Mouse (Mus musculus): ENCODE results near the gene Olfr56. TPM values are rescaled to one million over a fixed set of nuclear protein-coding genes. Genes with fewer than 3 reads are reported as not detected.
"Not testable (repeated sequence)": the region's sequence is repeated elsewhere in the genome, so short reads cannot be mapped to it uniquely, and the experiment has no call there.

Olfr56 gene
- polyA plus RNA-seq, 1 experiment from 2014 or later: not detected

GRCm38 (mm10) chr11:49068358-49068757 is 89.7 kb downstream of the Olfr56 start:
- Histone ChIP-seq H3K27ac (no peak overlapping the region), H3K36me3 (no peaks in the 10 kb centered on the region), H3K4me1 (no peaks in the 10 kb centered on the region), H3K4me3 (no peak overlapping the region), H3K9me3 (no peaks in the 10 kb centered on the region), H3K9ac (no peak overlapping the region), H3K4me2 (replicated peaks) (no peak overlapping the region), H3K27me3 (no peaks in the 10 kb centered on the region)
- 93% methylated on average over 1 of the region's 1 CpGs for WGBS
- ATAC-seq (ENCODE audit: low FRiP score, low read depth): no peak

GRCm38 (mm10) chr11:49076001-49076757 is 97.5 kb downstream of the Olfr56 start, which contains the start of gene Ifi47:
Ifi47 (plus strand) TSS chr11:49076587.
- not testable (repeated sequence) for H3K4me2 ChIP-seq (replicated peaks); H3K4me1 ChIP-seq; H3K36me3 ChIP-seq; H3K4me3 ChIP-seq; H3K9me3 ChIP-seq; H3K9ac ChIP-seq; ATAC-seq (ENCODE audit: low FRiP score, low read depth); H3K27me3 ChIP-seq; H3K27ac ChIP-seq
- WGBS: 80% methylated on average over 6 of the region's 6 CpGs

GRCm38 (mm10) chr11:49077012-49077411 is 98.3 kb downstream of the Olfr56 start:
- 72% methylated on average over 1 of the region's 1 CpGs for WGBS
- H3K4me2 ChIP-seq (replicated peaks): no peak overlapping the region
- no peak for ATAC-seq (ENCODE audit: low FRiP score, low read depth)
- H3K27me3 ChIP-seq: no peaks in the 10 kb centered on the region
- no peaks in the 10 kb centered on the region for H3K36me3 ChIP-seq
- H3K27ac ChIP-seq: no peak overlapping the region
- no peaks in the 10 kb centered on the region for H3K9me3 ChIP-seq
- no peak overlapping the region for H3K9ac ChIP-seq
- no peaks in the 10 kb centered on the region for H3K4me1 ChIP-seq
- H3K4me3 ChIP-seq: no peak overlapping the region

DNA sequence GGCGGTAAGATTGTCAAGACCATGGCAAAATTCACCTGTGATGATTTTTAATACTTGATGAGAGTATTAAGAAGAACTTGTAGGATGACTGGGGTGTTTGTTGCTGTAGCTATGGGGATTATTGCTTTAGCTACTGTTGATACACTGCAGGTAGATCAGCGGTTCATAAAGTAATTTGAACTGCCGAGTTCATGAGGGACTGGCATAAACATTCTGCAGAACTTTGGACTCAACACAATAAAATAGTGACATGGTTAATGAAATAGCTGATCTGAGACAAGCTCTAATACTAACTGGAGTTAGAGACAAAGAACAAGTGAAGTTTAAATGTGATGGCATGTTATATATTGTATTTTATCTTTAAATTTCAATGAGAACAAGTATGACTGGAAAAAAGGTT is 100.0 kb downstream of the Olfr56 start:
- WGBS: 84% methylated on average over 3 of the region's 3 CpGs
- no peaks in the 10 kb centered on the region for H3K9me3 ChIP-seq
- ATAC-seq (ENCODE audit: low FRiP score, low read depth): no peak
- H3K4me1 ChIP-seq: no peaks in the 10 kb centered on the region
- H3K36me3 ChIP-seq: no peaks in the 10 kb centered on the region
- H3K9ac ChIP-seq: no peak overlapping the region
- H3K27ac ChIP-seq: no peak overlapping the region
- no peak overlapping the region for H3K4me3 ChIP-seq
- H3K4me2 ChIP-seq (replicated peaks): no peak overlapping the region
- no peaks in the 10 kb centered on the region for H3K27me3 ChIP-seq

GRCm38 (mm10) chr11:49080636-49081035 is 101.9 kb downstream of the Olfr56 start:
- no peak for ATAC-seq (ENCODE audit: low FRiP score, low read depth)
- H3K9ac ChIP-seq: no peak overlapping the region
- H3K27ac ChIP-seq: no peak overlapping the region
- 83% methylated on average over 1 of the region's 1 CpGs for WGBS
- H3K4me2 ChIP-seq (replicated peaks): no peak overlapping the region
- H3K4me3 ChIP-seq: no peak overlapping the region
- no peaks in the 10 kb centered on the region for H3K36me3 ChIP-seq
- no peaks in the 10 kb centered on the region for H3K4me1 ChIP-seq
- no peaks in the 10 kb centered on the region for H3K9me3 ChIP-seq
- no peaks in the 10 kb centered on the region for H3K27me3 ChIP-seq

- WGBS: 83% methylated on average over 4 of the region's 4 CpGs
- H3K4me3 ChIP-seq: no peak overlapping the region
- H3K9me3 ChIP-seq: no peaks in the 10 kb centered on the region
Observed at GRCm38 (mm10) chr11:49081356-49081755, 102.7 kb downstream of the Olfr56 start.

DNA sequence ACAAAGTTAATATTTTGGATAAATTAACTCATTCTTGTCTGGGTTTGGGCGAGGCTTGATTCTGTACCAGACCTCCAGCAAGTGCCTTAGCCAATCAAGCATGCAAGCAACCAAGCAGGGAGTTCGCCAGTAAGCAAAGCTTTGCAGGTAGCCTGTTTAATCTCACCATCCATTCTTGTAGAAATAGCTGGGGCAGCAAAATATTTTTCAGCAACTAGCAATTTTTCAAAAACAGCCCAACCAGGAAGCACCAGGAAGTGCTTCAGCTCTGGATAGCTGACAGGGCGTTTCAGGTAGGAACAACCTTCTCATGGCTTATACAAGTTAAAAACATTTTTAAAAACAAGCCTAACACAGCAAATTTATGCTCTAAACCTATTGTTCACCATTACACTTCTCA is 103.2 kb downstream of the Olfr56 start:
- Histone ChIP-seq H3K4me2 (replicated peaks) (no peak overlapping the region), H3K4me1 (no peaks in the 10 kb centered on the region), H3K27ac (no peak overlapping the region), H3K27me3 (no peaks in the 10 kb centered on the region), H3K36me3 (no peaks in the 10 kb centered on the region), H3K9ac (no peak overlapping the region), H3K4me3 (no peak overlapping the region), H3K9me3 (no peaks in the 10 kb centered on the region)
- WGBS: 73% methylated on average over 3 of the region's 3 CpGs
- no peak for ATAC-seq (ENCODE audit: low FRiP score, low read depth)

More at GRCm38 (mm10) chr11:49081356-49081755, 102.7 kb downstream of the Olfr56 start:
- no peaks in the 10 kb centered on the region for H3K36me3 ChIP-seq
- no peak for ATAC-seq (ENCODE audit: low FRiP score, low read depth)
- no peak overlapping the region for H3K9ac ChIP-seq
- no peaks in the 10 kb centered on the region for H3K4me1 ChIP-seq
- H3K4me2 ChIP-seq (replicated peaks): no peak overlapping the region
- no peak overlapping the region for H3K27ac ChIP-seq
- H3K27me3 ChIP-seq: no peaks in the 10 kb centered on the region

DNA sequence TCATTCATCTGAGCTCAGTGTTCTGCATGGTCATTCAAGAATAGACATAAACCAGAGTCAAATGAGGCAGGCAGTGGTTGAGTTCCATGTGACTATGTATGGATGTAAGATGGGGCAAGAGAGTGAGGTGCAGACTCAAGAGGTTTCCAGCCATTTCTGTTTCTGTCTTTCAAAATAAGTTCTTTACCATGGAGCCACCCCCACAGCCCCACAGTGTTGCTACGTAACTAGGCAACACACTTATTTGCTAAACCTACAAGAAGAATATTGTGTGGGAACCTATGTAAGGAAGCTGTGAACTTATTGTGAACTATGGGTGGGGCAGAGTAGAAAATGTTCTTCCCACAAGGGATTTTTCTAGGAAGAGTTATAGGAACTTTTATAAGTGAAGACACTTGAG is 104.5 kb downstream of the Olfr56 start:
- 89% methylated on average over 1 of the region's 1 CpGs for WGBS
- ATAC-seq (ENCODE audit: low FRiP score, low read depth): no peak
- no peaks in the 10 kb centered on the region for H3K9me3 ChIP-seq
- H3K36me3 ChIP-seq: no peaks in the 10 kb centered on the region
- 0 out of 2 replicates have a peak, but pooled peaks cover 2% of the 10 kb centered on the region for H3K27me3 ChIP-seq
- no peak overlapping the region for H3K9ac ChIP-seq
- H3K27ac ChIP-seq: no peak overlapping the region
- peaks cover 4% of the 10 kb centered on the region; the same call in 1 of the 2 replicates for H3K4me1 ChIP-seq
- H3K4me2 ChIP-seq (replicated peaks): no peak overlapping the region
- H3K4me3 ChIP-seq: no peak overlapping the region

DNA sequence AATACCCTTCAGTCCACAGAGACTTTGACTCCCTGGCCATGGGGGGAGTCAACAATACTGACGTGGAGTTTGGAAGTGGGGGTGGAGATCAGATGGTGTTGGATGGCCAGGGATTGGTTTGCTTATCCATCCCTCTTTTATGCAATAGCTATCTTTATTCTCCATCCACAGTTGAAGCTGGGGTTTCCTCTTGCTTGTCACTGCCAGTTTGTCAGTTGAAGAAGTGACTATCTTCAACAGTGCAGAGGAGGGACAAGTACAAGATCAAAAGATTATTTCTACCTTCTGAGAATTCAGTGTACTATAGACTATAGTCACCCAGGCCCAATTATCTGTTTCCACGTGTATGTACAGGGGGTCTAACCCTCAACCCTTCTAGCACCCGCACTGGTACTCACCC is 105.1 kb downstream of the Olfr56 start:
- Histone ChIP-seq H3K4me1 (peaks cover 7% of the 10 kb centered on the region; the same call in 1 of the 2 replicates), H3K4me3 (no peak overlapping the region), H3K27ac (no peak overlapping the region), H3K36me3 (no peaks in the 10 kb centered on the region), H3K27me3 (0 out of 2 replicates have a peak, but pooled peaks cover 2% of the 10 kb centered on the region), H3K9ac (no peak overlapping the region), H3K9me3 (no peaks in the 10 kb centered on the region), H3K4me2 (replicated peaks) (no peak overlapping the region)
- no peak for ATAC-seq (ENCODE audit: low FRiP score, low read depth)
- 80% methylated on average over 3 of the region's 3 CpGs for WGBS

DNA sequence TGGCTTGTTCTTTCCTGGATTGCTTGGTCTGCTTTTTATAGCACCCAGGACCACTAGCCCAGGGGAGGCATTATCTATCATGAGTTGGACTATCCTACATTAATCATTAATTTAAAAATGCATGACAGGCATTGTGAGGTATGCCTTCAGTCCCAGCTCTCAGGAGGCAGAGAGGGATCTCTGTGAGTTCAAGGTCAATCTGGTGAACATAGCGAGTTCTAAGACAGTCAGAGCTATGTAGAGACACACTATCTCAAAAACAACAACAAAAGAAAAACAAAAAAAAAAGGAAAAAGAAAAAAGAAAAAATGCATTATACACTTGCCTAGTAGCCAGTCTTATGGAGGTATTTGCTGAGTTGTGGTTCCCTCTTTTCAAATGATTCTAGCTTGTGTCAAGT is 105.7 kb downstream of the Olfr56 start:
- ATAC-seq (ENCODE audit: low FRiP score, low read depth): no peak
- H3K9ac ChIP-seq: no peak overlapping the region
- 82% methylated on average over 1 of the region's 1 CpGs for WGBS
- no peaks in the 10 kb centered on the region for H3K9me3 ChIP-seq
- peaks cover 7% of the 10 kb centered on the region; the same call in 1 of the 2 replicates for H3K4me1 ChIP-seq
- no peaks in the 10 kb centered on the region for H3K36me3 ChIP-seq
- H3K27ac ChIP-seq: no peak overlapping the region
- no peak overlapping the region for H3K4me2 ChIP-seq (replicated peaks)
- H3K4me3 ChIP-seq: no peak overlapping the region
- H3K27me3 ChIP-seq: 0 out of 2 replicates have a peak, but pooled peaks cover 2% of the 10 kb centered on the region

DNA sequence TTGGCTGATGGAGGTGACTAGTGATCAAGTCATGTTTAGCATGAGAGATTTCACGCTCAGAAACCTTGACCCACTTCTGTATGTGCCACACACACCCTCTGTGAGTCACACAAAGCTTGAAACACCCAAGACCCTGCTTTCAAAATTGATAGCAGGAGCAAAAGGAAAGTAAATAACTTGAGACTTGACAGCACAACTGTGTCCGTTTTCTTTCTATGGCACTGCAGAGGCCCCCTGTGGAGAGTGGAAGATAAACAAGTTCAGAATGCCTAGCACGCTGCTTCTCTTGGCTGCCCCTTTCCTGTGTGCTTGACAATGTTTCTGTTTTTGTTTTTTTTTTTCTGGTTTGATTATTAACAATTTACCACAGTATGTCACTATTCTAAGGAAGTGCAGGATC is 106.2 kb downstream of the Olfr56 start:
- Histone ChIP-seq H3K27me3 (0 out of 2 replicates have a peak, but pooled peaks cover 2% of the 10 kb centered on the region), H3K4me3 (no peak overlapping the region), H3K9me3 (no peaks in the 10 kb centered on the region), H3K27ac (no peak overlapping the region), H3K9ac (no peak overlapping the region), H3K4me1 (peaks cover 7% of the 10 kb centered on the region; the same call in 1 of the 2 replicates), H3K36me3 (no peaks in the 10 kb centered on the region), H3K4me2 (replicated peaks) (no peak overlapping the region)
- no peak for ATAC-seq (ENCODE audit: low FRiP score, low read depth)
- 42% methylated on average over 3 of the region's 3 CpGs for WGBS

- WGBS: 77% methylated on average over 6 of the region's 6 CpGs
- no peak overlapping the region for H3K4me3 ChIP-seq
- H3K27me3 ChIP-seq: 0 out of 2 replicates have a peak, but pooled peaks cover 2% of the 10 kb centered on the region
- no peaks in the 10 kb centered on the region for H3K36me3 ChIP-seq
- no peak for ATAC-seq (ENCODE audit: low FRiP score, low read depth)
- H3K9ac ChIP-seq: no peak overlapping the region
- peaks cover 7% of the 10 kb centered on the region; the same call in 1 of the 2 replicates for H3K4me1 ChIP-seq
- no peak overlapping the region for H3K4me2 ChIP-seq (replicated peaks)
- H3K9me3 ChIP-seq: no peaks in the 10 kb centered on the region
- no peak overlapping the region for H3K27ac ChIP-seq
Observed at GRCm38 (mm10) chr11:49086858-49087361, 108.2 kb downstream of the Olfr56 start.

All from limb, embryonic 13.5 days (tissue).